Mouse (Mus musculus): ENCODE measurements at regions not wholly inside any gene's neighbourhood (a gene's known extent, or its start where the extent isn't known, plus 50 kb on each side); places are given as distances from the start of the nearest gene placed in this dataset.
A peak's percentile ranks its signal among the peaks of the same experiment; 100 is the strongest.

DNA sequence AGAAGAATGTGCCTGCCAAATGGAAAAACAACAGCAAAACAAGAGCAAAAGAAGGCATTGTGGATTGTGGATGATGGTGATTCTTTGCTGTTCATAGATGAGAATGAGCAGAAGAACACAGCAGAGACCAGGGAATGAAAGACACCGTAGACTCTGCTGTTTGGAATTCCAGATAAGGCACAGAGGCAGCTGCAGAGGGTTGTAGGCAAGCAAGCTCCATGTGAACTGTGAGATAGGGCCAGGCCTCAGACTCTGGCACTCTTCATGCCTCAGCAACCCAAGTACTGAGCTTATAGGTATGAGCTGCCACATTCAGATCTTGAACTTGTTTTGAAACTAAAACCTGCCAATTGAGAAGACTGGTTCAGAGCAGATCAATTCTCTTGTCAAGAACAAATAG, 223.3 kb upstream of the Veph1 start:
- ATAC-seq (ENCODE audit: poor library complexity, severe bottlenecking), result no peak

DNA sequence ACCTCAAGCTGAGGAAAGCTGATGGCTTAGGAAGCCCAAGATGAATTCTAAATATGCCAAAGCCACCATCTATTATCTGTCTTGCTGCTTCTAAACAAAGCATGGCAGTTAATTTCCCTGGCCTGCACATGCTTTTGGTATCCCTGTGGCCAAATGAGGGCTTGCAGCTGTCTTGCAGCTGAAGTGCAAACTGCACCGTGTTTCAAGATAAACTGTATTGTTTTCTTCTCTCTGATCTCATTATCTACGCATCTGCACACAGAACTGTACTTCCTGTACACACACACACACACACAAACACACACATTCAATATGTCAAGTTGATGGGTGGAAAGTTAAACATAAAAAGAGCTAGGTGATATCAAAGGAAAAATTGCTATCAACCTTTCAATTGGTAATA, 221.7 kb upstream of the Veph1 start:
- no peak for ATAC-seq (ENCODE audit: poor library complexity, severe bottlenecking)

DNA sequence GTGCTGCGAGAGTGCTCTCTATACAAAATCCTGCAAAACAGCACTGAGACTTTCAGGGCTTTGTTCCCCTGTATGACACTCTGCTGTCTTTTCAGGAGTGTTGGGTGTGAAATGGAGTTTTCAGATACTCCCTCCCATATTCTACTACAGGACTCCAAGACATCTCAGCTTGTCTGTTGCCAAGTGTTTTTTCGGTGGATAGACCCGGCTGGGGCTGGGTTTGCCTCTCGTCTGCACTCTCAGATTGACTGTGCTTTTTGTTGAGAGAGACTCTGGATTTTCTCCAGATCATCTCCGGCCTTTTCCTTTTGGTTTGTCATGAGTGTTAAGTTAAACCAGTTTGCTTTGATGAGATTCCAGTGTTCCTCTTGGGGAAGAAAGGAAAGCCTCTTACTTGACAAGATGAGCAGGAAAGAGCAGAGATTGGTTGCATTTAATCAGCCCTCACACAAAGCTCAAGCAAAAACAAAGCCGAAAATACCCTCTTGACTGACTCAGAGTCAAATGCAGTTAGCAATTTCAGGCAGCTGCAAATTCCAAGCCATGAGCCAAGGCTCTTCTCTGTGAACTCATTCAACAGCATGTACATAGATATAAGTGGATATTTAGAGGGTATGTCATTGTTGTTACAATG, 219.3 kb upstream of the Veph1 start:
- no peak for ATAC-seq (ENCODE audit: poor library complexity, severe bottlenecking)

DNA sequence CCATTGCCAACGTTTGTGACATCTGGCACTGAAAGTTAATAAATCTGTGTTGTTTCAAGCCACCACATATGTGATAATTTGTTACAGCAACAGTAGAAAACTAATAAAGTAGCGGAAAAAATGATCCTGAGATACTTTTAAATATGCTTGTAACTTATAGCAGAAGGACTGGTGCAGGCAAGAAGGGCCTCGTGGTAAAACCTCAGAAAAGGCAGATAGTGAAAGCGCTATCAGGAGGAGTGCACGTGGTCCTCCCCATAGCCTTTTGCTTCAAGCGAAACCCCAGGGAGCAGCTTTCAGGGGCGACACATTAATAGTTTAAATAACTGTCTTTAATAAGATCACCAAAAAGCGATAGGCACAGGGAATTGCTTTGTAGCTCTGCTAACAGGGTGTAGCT, 217.9 kb upstream of the Veph1 start:
- ATAC-seq (ENCODE audit: poor library complexity, severe bottlenecking), result no peak

DNA sequence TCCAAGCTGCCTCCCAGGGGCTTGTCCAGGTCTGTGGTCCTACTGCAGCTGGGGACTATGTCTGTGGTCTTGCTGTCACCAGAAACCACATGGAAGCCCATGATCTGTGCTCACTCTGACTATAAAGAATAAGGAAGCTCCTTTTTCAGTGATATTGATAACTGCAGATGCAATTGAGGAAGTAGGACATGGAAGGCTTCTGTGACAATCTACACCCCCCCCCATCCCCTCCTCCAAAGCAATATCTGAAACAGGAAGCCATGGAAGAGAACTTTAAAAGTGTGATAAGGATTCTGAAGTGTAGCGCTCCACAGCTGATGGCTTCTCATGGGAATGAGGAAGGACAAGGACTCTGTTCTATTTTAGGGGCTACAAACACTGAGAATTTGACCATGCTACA, 215.8 kb upstream of the Veph1 start:
- ATAC-seq (ENCODE audit: poor library complexity, severe bottlenecking), result peak; percentile 60

DNA sequence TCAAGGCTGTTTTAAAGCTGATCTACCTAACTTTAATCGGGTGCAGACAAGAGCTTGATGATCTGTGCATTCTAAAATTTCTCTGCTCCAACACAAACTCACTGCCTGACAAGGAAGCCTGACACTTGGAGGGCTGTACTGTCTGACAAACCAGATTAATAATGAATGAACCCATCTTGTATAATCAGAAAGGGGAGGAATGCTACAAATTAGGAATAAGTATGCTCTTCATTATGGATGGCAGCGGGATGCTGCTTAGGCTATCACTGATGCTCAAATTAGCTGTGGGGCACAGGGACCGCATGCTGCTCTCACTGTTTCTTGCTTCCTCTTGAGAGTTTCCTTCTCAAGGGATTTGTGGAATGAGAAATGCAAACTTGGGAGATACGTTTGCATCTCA, 213.8 kb upstream of the Veph1 start:
- ATAC-seq (ENCODE audit: poor library complexity, severe bottlenecking), result no peak

DNA sequence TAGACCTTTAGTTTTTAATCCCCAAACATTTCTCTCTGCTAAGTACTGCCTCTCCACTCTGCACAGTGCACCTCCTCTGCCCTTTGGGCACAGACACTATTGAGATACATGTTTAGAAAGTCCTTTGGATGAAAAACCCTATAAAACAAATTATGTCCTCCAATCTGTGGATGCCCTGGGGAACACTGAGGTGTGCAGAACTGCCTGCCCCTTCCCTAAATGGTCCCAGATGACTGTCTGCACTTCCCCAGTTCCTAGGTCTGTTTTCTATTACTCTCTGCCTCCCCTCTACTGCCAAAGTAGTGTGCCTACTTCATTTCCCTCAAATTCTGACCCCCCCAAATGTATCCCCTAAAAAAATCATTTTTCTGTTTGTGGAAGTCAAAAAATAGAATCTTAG, 209.5 kb upstream of the Veph1 start:
- ATAC-seq (ENCODE audit: poor library complexity, severe bottlenecking), result no peak

DNA sequence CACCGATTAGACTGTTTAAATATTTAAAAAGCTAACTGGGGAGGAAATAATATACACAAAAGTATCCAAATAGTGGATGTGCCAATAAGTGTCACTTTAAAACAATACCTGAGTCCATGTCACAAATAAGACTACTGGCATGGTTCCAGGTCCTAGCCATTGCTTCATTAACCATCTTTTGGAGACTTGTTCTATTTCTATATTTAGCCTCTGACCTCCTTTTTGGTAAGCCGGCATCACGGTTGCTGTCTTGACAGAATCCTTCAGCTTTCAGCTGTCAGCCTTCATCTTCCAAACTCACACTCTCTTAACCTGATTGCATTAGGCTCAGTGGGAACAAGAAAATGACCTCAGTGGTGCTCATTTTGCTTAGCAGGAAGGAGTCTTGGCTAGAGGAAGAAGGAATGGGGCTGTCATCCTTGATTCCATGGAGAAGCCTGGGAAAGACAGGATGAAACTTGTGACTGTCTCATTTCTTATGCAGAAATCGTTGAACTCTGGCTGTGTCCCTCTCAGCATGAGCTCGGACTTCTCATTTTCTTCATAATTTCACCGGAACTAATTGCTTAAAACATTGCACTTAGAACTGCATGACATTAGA, 208.9 kb upstream of the Veph1 start:
- ATAC-seq (ENCODE audit: poor library complexity, severe bottlenecking), result no peak

DNA sequence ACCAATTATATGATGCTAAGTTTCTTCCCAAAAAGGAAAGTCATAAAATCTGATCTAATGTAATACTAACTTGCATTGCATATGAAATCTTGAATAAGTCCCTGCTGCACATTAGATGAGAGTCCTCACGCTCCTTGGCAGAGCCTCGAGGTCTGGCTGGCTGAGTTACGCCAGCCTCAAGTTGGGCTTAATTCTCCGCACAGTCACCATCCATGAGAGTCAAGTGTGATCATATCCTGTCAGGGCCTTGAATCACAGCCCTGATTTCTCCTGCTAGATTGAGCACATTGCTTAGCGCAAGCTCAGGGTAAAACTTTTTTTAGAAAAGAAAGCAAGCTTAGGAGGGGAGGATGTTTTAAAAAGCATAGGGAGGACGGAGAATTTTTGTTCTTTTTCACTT, 208.1 kb upstream of the Veph1 start:
- no peak for ATAC-seq (ENCODE audit: poor library complexity, severe bottlenecking)

DNA sequence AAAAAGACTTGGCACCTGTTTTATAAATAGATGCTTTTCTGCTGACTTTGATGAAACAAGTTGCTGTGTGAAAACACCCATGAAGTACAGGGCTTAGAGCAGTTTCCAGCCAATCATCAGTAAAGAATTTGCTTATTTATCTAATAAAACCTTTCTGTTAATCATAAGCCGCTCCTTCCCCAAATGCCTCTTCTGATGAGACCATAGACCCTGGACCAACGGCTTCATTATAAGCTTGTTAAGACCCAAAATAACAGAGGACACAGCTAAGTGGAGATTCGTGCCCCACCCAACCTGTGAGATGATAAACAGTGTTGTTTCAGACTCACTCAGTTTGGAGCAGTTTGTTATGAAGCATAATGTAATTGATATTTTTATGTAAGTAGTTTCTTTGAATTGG, 207.0 kb upstream of the Veph1 start:
- no peak for ATAC-seq (ENCODE audit: poor library complexity, severe bottlenecking)

DNA sequence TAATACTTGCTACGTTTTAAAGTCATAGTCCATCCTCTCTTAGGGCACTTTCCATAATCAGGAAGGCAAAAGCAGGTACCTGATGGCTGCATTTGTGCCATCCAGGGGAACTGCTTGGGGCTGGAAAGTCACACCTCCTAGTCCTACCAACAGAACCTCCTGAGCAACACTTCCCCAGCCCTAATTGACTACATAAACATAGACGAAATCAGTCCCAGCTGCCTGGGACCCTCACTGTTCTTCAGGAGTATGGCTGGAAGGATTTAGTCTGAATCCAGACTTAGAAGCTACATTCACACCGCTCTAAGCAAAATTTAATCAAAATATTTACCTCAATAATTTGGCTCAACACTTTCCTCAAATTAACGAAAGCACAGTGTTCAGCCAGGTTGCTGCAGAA, 205.2 kb upstream of the Veph1 start:
- ATAC-seq (ENCODE audit: poor library complexity, severe bottlenecking), result no peak

DNA sequence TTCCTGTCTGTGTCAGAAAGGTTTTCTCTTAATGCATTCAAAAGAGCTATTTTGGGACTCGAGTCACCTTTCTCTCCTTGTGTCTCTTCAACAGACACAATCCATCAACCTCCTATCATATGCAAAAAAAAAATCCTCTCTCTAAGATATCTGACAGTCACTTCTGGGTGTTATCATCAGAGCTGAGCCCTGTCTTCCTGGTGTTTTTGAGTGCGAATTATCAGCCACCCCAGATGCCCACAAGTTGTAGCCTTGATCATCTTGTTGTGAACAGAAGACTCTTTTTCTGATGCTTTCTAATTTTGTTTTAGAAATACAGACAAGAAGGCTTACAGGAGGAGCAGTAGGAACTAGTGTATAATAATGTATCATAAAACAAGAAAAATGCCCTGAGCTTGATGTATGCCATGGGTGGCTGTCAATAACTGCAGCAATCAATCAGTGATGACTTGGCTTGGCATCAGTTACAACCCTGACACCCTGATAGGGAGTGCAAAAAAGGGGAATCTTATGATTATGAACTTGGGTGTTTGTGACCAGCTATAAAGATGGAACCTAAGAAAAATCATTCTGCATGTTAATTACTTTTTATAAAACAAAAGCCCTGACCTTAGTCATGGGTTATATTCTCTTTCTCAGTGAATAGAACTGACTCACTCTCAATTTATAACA, 197.9 kb upstream of the Veph1 start:
- no peak for ATAC-seq (ENCODE audit: poor library complexity, severe bottlenecking)

DNA sequence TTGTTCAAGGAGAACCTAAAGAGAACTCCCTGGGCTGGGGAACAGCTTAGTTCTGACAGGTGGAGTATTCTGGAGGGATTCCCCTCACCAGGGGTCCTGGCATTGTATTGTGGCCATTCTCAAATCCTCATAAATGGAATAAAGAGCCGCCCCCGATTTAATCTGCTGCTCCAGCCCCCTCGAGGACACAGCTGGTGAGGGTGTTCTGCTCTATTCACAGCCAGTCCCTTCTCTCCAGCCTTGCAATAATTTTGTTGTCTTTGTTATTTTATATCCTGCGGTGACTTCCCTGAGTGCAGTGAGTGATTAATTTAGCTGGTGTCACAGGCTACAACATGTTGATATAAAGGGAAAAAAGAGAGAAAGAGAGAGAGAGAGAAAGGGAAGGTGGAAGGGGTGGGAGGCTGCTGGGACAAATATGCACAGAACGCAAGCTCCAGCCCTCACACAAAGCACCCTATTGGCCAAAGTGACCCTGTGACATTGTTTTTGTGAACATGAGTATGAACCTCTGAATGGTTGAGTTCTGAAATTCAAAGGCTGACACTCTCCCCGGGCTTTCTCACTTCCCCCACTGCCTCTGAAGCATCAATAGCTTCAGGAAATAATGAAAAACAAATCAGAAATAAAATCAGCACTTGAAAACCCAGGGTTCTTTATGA, 194.2 kb upstream of the Veph1 start:
- no peak for ATAC-seq (ENCODE audit: poor library complexity, severe bottlenecking)

DNA sequence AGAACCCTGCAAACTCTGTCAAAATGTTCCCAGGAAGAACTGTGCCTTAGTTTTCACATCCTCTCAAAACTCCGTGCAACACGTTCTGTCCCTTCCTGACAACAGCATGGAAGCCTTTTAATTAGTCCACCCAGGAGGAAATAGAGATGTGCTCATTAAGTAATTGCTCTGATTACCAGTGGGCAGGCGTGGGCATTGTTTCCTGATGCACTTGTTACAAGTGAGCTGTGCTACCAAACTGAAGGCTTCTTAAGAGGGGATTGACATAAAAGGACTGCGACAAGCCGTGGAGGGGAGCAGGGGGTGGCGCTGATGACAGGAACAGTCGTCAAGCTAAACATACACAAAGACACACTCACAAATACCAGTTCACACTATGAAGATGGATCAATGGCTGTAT, 192.1 kb upstream of the Veph1 start:
- ATAC-seq (ENCODE audit: poor library complexity, severe bottlenecking), result no peak

DNA sequence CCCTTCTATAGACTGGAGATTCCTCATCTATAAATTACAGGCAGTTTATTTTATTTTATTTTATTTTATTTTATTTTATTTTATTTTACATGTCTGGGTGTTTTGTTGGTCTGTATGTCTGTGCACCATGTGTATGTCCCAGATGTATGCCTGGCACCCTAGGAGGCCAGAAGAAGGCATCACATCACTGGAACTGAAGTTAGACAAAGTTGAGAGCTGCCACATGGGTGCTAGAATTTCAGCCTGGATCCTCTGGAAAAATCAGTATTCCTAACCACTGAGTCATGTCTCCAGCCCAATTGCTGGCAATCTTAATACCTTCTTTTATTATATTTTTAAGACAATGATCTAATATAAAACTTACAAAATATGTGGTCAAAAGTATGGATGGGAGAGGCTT, 190.0 kb upstream of the Veph1 start:
- no peak for ATAC-seq (ENCODE audit: poor library complexity, severe bottlenecking)

DNA sequence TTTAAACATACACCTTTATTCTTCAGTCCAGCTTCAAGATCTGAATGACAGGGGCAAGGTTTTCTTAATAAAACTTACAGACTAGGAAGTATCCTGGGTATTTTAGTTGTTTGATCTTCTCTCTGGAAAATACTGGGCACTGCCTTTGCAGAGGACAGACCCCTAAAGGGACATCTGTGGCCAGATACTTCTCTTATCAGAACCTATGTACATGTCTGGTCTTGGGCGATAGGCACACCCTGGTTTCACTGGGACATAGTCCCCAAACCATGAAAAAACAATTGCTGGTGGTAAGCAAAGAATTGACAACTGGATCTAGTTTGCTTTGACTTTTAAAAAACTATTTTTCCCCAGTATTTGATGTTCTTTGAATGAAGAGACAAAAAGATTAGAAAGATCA, 189.5 kb upstream of the Veph1 start:
- ATAC-seq (ENCODE audit: poor library complexity, severe bottlenecking), result no peak

DNA sequence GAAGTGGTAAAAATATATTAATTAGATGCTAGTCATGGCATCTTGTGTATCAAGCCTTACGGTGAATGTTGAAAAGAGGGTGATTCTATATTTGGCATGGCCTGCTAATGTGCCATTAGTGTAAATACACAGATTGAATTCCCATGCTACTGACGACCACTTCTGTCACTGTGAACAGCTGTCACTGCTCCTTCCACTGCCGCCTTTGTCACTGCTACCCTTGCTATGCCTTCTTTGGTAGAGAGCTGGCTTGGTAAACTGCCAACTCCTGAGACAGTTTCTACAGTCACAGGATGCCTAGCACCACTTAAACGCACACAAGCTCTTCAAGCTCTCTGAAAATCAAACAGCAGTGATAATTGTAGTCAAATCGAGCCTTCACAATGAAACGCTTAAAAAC, 184.1 kb upstream of the Veph1 start:
- ATAC-seq (ENCODE audit: poor library complexity, severe bottlenecking), result no peak

DNA sequence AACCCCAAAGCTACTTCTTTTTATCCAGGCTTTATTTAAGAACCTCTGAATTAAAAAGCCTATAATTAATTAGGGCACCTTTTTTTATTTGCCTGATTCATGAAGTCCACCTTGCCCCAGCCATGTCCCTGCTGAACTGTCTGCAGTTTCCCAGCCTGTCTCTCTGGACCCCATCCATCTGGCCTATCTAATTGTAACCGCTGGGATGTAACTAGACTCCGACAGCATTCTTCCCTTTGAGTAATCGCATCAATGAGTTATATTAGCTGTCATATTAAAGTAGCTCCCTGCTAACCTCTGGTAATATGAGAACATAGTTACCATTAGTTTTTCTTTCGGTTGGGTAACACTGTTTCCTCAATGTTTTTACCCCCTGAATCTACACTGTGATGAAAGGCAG, 182.6 kb upstream of the Veph1 start:
- no peak for ATAC-seq (ENCODE audit: poor library complexity, severe bottlenecking)

DNA sequence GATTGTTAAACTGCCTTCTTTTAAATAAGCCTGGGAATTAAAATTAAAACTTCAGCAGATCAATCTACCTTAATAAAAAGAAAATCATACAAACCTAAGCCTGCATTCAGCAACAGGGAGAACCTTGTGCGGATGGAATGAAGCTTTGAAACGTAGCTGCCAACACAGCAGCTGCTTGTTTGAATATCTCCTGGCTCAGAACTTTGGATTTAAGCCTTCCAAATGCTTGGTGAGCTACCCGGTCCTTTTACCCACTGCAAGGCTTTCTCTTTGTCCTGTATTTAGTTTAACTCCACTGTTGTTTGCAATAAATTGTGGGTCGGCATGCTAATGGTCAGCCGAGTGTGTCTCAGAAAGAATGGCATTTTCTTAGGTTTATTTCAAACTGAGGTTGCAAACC, 169.7 kb upstream of the Veph1 start:
- no peak for ATAC-seq (ENCODE audit: poor library complexity, severe bottlenecking)

DNA sequence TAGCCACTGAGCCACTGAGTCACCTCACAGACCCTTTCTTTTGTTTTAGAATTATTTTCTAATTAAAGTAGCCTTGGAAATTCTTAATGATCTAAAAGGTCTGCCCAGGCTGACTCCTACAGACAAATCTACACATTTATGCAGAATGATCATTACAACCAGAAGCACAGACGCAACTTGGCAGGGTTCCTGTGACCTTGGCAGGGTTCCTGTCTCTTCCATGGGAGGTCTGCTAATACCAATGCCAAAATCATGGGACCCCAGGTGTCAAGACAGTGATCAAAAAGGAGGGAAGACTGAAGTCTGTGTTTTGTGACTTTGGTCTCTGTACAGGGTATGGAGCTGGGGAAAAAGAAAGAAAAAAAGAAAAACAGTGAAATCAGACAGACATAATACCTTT, 168.7 kb upstream of the Veph1 start:
- ATAC-seq (ENCODE audit: poor library complexity, severe bottlenecking), result no peak

DNA sequence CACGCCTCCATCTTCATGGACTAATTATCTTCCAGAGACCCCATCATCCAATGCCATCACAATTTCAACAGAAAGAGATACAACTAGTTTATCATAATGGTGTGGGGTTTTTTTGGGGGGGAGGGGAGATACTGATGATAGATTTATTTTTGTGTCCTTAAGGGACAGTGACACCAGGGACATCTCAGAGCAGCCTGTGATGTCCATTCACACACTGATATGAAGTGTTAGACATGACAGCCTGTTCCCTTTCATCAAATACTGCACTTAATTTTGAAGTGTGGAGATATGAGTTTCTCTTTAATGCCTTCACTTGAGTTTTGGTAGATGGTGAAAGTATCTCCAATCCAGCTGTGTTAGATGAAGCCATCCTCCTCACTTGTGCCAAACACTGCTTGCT, 165.7 kb upstream of the Veph1 start:
- no peak for ATAC-seq (ENCODE audit: poor library complexity, severe bottlenecking)
